Mouse (Mus musculus) forebrain, embryonic 14.5 days (tissue): ENCODE data around the gene Hspb1. TPM values are rescaled to one million over a fixed set of nuclear protein-coding genes. Genes with fewer than 3 reads are reported as not detected.
A peak's percentile ranks its signal among the peaks of the same experiment; 100 is the strongest.

Experiments used
- ATAC-seq: fragments of 200-750 bp; cut with Nextera tagmentation; 2 replicates; pipeline ENCODE4 v1.8.0; 2017; ENCODE audit warnings: mild to moderate bottlenecking, moderate library complexity
- DNase-seq: peaks from one replicate; pipeline ENCODE4 v3.0.0-alpha.2; 2015; ENCODE audit warnings: low spot score
- H3K27ac ChIP-seq: fragments of 300-500 bp; sonication (generic); 2 replicates; pipeline ENCODE4 v1.5.1; 2014; ENCODE audit warnings: low read depth, mild to moderate bottlenecking, control low read depth, low read length, moderate library complexity
- H3K27me3 ChIP-seq: fragments of 300-500 bp; sonication (generic); replicated peaks from 2 replicates; pipeline ENCODE4 v1.6.1; 2014; ENCODE audit warnings: low read length, control low read depth, mixed read lengths; ENCODE audit not compliant: control insufficient read depth, insufficient read depth
- H3K36me3 ChIP-seq: fragments of 300-500 bp; sonication (generic); 2 replicates; pipeline ENCODE4 v1.6.1; 2014; ENCODE audit warnings: low read length, control low read depth; ENCODE audit not compliant: control insufficient read depth, insufficient read depth
- H3K4me1 ChIP-seq: fragments of 300-500 bp; sonication (generic); 2 replicates; pipeline ENCODE4 v1.6.1; 2014; ENCODE audit warnings: antibody characterized with exemption, low read length, control low read depth; ENCODE audit not compliant: control insufficient read depth, insufficient read depth
- H3K4me2 ChIP-seq: fragments of 300-500 bp; sonication (generic); 2 replicates; pipeline ENCODE4 v1.6.1; 2014; ENCODE audit warnings: mild to moderate bottlenecking, control low read depth, low read length
- H3K4me3 ChIP-seq: fragments of 300-500 bp; sonication (generic); 2 replicates; pipeline ENCODE4 v1.5.1; 2014; ENCODE audit warnings: low read depth, low read length, control low read depth
- H3K9ac ChIP-seq: fragments of 300-500 bp; sonication (generic); 2 replicates; pipeline ENCODE4 v1.6.1; 2014; ENCODE audit warnings: mild to moderate bottlenecking, low read length, control low read depth, moderate library complexity
- H3K9me3 ChIP-seq: fragments of 300-500 bp; sonication (generic); replicated peaks from 2 replicates; pipeline ENCODE4 v1.6.1; 2016; ENCODE audit warnings: low read length, control low read depth, mixed read lengths; ENCODE audit not compliant: control insufficient read depth
- WGBS: fragments of 180-500 bp; shearing (Covaris S2); extraction: QIAGEN DNeasy Blood & Tissue Kit; methylation state at CpG from one replicate; pipeline ENCODE4 v1.1.7; 2014; 5-methylcytosine and 5-hydroxymethylcytosine counted together
- polyA plus RNA-seq: library from polyadenylated mRNA; unstranded; fragments of >200 nt; fragmentation: Nextera tagmentation; extraction: Ambion mirVana; gene quantifications from 2 replicates; pipeline ENCODE4 v1.2.1, GENCODE M21; 2014

Gene Hspb1
- polyA plus RNA-seq, 1 experiment from 2014 or later, result 6.6 TPM

- Histone ChIP-seq H3K4me3 (no peak overlapping the region), H3K27me3 (peaks cover 65% of the 10 kb centered on the region), H3K27ac (no peak overlapping the region), H3K9me3 (no peaks in the 10 kb centered on the region), H3K9ac (no peak overlapping the region), H3K4me1 (peaks cover 18% of the 10 kb centered on the region), H3K36me3 (0 out of 2 replicates have a peak, but pooled peaks cover 4% of the 10 kb centered on the region), H3K4me2 (no peak overlapping the region)
- ATAC-seq, result no peak
- WGBS, result 54% methylated on average over 7 of the region's 7 CpGs
- no peak for DNase-seq
Observed at GRCm38 (mm10) chr5:135853731-135854130, 34.0 kb upstream of the Hspb1 start.

GRCm38 (mm10) chr5:135855156-135855555 lies 32.6 kb upstream of the Hspb1 start:
- Histone ChIP-seq H3K27me3 (peaks cover 66% of the 10 kb centered on the region), H3K9me3 (no peaks in the 10 kb centered on the region), H3K4me1 (peaks cover 15% of the 10 kb centered on the region), H3K27ac (no peak overlapping the region), H3K9ac (no peak overlapping the region), H3K36me3 (0 out of 2 replicates have a peak, but pooled peaks cover 4% of the 10 kb centered on the region), H3K4me3 (no peak overlapping the region), H3K4me2 (no peak overlapping the region)
- ATAC-seq, result peak; percentile 57; the same call in 1 of the 2 replicates
- 0% methylated on average over 4 of the region's 4 CpGs for WGBS
- peak; percentile 80 for DNase-seq

DNA sequence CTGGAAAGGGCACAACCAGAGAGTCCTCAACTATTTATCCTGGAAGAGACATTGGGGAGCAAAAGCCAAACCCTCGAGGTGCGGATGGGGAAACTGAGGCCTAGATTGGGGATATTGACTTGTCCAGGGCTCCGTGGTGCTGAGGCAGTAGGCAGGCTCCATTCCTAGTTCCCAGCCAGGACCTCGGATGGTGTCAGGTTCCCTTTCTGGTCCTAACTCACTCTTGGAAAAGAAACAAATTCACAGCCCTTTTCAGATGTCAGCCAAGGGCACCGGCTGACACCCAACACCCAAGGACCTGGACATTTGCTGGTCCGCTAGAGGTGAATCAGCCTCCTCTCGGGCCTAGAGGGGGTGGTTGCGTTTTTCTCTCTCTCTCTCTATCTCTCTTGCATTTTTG lies 21.1 kb upstream of the Hspb1 start:
- ATAC-seq (no peak), DNase-seq (no peak)
- WGBS, result 41% methylated on average over 8 of the region's 8 CpGs
- Histone ChIP-seq H3K9ac (no peak overlapping the region), H3K27ac (no peak overlapping the region), H3K4me3 (no peak overlapping the region), H3K4me1 (peaks cover 2% of the 10 kb centered on the region; the same call in 1 of the 2 replicates), H3K4me2 (no peak overlapping the region), H3K9me3 (no peaks in the 10 kb centered on the region), H3K36me3 (no peaks in the 10 kb centered on the region; the same call in 1 of the 2 replicates), H3K27me3 (peaks cover 42% of the 10 kb centered on the region)

DNA sequence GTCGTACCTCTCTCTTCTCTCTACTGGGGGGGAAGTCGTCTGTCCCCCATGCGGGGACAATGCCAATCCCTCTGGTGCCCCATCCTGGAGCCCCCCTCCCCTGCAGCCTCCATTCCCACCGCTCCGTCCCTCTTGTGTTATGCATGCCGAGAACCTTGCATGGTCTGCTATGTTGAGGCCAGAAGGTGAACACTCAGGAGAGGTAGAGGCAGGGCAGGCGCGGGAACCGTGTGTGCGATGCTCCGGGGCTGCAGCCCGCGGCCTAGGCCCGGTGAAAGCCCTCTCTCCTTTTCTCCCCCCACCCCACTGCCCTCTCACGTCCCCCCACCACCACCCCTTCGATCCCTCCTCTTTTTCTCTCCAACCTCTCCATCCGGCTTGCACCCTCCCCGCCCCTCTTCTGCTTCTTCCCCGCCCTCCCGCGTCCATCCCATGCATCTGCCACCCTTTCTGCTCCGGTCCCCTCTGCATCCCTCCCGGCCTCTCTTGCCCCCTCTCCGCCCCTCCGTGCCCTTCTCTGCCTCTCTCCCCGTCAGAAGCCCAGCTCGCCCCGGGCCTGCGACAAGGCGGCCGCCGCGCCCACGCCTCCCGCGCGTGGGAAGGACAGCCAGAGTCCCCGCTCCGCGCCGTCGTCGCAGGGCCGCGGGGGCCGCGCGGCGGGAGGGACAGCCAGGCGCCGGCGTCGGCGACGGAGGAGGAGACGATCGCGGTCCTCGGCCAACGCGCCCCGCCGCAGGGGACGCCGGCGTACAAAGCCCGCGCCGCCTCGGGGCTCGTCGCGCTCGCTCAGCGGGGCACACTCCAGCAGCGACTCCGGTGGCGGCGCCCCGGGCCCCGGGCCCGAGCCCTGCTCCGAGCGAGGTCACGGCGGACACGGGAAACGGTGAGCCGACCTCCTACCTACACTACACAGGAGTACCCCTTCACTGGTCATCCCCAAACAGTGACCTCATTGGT lies 19.8 kb upstream of the Hspb1 start:
- DNase-seq (peak; percentile 41), ATAC-seq (peak; percentile 45)
- H3K9me3 ChIP-seq, result no peaks in the 10 kb centered on the region
- H3K9ac ChIP-seq, result peak overlapping the region; percentile 71
- WGBS, result 3% methylated on average over 60 of the region's 89 CpGs
- H3K27ac ChIP-seq, result no peak overlapping the region
- H3K4me2 ChIP-seq, result peak overlapping the region; percentile 87
- peaks cover 42% of the 10 kb centered on the region for H3K27me3 ChIP-seq
- H3K36me3 ChIP-seq, result no peaks in the 10 kb centered on the region; the same call in 1 of the 2 replicates
- H3K4me3 ChIP-seq, result peak overlapping the region; percentile 42
- H3K4me1 ChIP-seq, result peaks cover 2% of the 10 kb centered on the region; the same call in 1 of the 2 replicates

DNA sequence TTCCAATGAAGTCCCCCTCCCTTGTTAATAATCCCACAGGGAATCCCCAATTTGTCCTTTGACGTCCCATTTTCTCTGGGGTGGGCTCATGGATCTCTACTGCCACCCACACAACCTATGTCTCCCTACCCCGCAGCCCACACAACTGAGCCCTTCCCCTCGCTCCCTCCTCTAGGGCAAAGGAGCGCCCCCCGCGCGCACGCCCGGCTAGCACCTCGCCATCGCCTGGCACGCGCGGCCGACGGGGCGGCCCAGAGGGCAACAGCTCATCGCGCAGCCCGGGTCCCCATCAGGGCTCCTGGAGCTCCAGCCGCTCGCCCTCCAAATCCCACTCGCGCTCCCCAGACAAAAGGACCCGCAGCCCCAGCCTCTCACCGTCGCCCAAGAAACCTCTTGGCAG lies 19.1 kb upstream of the Hspb1 start:
- peak overlapping the region; percentile 71 for H3K9ac ChIP-seq
- 3% methylated on average over 26 of the region's 27 CpGs for WGBS
- H3K4me1 ChIP-seq, result peaks cover 2% of the 10 kb centered on the region; the same call in 1 of the 2 replicates
- H3K4me2 ChIP-seq, result peak overlapping the region; percentile 87
- H3K36me3 ChIP-seq, result no peaks in the 10 kb centered on the region; the same call in 1 of the 2 replicates
- DNase-seq (no peak), ATAC-seq (peak; percentile 49)
- H3K4me3 ChIP-seq, result peak overlapping the region; percentile 42; the same call in 1 of the 2 replicates
- H3K9me3 ChIP-seq, result no peaks in the 10 kb centered on the region
- peaks cover 46% of the 10 kb centered on the region for H3K27me3 ChIP-seq
- H3K27ac ChIP-seq, result no peak overlapping the region

DNA sequence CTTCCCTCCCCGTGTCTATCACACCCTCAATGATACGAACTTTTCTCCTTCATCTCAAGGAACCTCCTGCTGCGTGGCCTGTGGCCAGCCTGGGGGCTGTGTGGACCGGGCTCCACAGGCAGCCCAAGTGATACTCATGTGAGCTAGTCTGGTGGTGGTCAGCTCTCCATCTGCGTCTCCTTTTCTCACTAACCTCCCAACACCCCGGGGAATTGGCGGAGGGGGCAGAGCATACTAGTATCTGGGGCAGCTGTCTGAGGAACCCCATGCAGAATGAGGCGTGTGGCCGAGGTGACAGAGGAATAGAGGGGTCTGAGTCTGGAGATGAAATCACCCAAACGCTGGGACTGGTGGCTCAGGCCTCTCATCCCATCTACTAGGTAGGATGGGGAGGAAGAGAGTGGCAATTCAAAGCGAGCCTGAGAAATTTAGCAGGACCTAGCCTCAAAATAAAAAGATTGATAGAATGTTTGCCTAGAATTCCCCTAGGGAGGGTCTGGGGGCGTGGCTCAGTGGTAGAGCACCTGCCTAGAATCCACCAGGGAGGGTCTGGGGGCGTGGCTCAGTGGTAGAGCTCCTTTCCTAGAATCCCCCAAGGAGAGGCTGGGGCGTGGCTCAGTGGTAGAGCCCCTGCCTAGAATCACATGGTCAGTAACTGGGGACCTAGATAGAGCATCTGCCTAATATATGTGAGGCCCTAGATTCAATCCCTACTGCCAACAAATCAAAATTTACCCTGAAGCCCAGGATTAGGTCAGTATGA lies 17.9 kb upstream of the Hspb1 start:
- no peak overlapping the region for H3K4me2 ChIP-seq

GRCm38 (mm10) chr5:135870505-135870904 lies 17.2 kb upstream of the Hspb1 start:
- DNase-seq (no peak), ATAC-seq (no peak)
- H3K9ac ChIP-seq, result no peak overlapping the region
- WGBS, result 91% methylated on average over 5 of the region's 5 CpGs
- no peaks in the 10 kb centered on the region; the same call in 1 of the 2 replicates for H3K36me3 ChIP-seq
- H3K9me3 ChIP-seq, result no peaks in the 10 kb centered on the region
- H3K4me1 ChIP-seq, result peaks cover 2% of the 10 kb centered on the region; the same call in 1 of the 2 replicates
- H3K4me2 ChIP-seq, result no peak overlapping the region
- H3K4me3 ChIP-seq, result no peak overlapping the region
- no peak overlapping the region for H3K27ac ChIP-seq
- peaks cover 47% of the 10 kb centered on the region for H3K27me3 ChIP-seq

More for the DNA sequence above, 17.9 kb upstream of the Hspb1 start:
- Histone ChIP-seq H3K4me1 (peaks cover 2% of the 10 kb centered on the region; the same call in 1 of the 2 replicates), H3K4me3 (no peak overlapping the region), H3K27ac (no peak overlapping the region), H3K9ac (no peak overlapping the region), H3K9me3 (no peaks in the 10 kb centered on the region), H3K27me3 (peaks cover 47% of the 10 kb centered on the region), H3K36me3 (no peaks in the 10 kb centered on the region; the same call in 1 of the 2 replicates)
- DNase-seq, result no peak
- ATAC-seq, result no peak
- 67% methylated on average over 14 of the region's 14 CpGs for WGBS

GRCm38 (mm10) chr5:135872996-135873395 lies 14.7 kb upstream of the Hspb1 start:
- DNase-seq (no peak), ATAC-seq (no peak)
- H3K9ac ChIP-seq, result no peak overlapping the region
- H3K4me1 ChIP-seq, result peaks cover 6% of the 10 kb centered on the region
- 18% methylated on average over 16 of the region's 16 CpGs for WGBS
- no peak overlapping the region for H3K4me3 ChIP-seq
- H3K9me3 ChIP-seq, result no peaks in the 10 kb centered on the region
- H3K27ac ChIP-seq, result no peak overlapping the region
- no peak overlapping the region for H3K4me2 ChIP-seq
- H3K36me3 ChIP-seq, result no peaks in the 10 kb centered on the region; the same call in 1 of the 2 replicates
- peaks cover 33% of the 10 kb centered on the region for H3K27me3 ChIP-seq
